Mouse (Mus musculus) frontal cortex, adult 2 months (tissue): ENCODE measurements around the gene Zfp462. TPM values are rescaled to one million over a fixed set of nuclear protein-coding genes. Genes with fewer than 3 reads are reported as not detected.

Source experiments
- DNase-seq, 2 experiments: peaks; one replicate each; pipeline ENCODE4 v3.0.0; 2022; ENCODE audit warnings: low spot score in 1 of 2; ENCODE audit errors: extremely low spot score in 1 of 2
- polyA plus RNA-seq: library from polyadenylated mRNA; depleted of rRNA; stranded (reverse); fragments of >200 nt; gene quantifications from 2 replicates; pipeline ENCODE4 v1.2.3, GENCODE M21; 2012

Gene Zfp462
- polyA plus RNA-seq, 1 experiment: 23.0 TPM

- DNase-seq: peak in 1 of 2 experiments; percentile 47
These were observed 95.6 kb downstream of the Zfp462 start for GRCm38 (mm10) chr4:55040258-55040964.

DNA sequence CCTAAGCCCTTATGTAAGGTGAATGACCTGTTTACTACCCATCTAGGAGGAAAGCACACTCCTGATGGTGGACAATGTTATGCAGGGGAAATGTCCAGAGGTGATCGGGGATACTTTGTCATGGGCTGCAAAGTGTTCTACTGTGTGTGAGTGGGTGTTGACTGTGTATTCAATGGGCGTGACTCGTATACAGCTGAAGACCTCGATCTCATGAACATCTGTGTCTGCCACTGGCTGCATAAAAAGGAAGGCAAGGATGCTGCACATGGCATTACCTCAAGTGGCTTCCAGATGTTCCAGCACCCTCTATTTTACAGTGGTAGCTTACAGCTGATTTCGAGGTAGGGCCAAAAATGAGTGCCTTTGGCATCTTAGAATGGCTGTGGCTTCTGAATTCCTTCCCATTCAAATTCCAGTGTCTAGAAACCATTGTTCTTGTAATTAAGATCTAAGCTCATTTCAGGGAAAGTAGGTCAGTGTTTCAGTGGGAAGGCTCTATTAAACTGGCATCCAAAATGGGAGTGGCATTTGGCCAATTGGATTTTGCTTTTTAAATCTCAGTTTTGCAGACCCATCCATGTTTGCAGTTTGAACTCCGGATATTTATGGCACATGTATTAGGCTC is 96.4 kb downstream of the Zfp462 start:
- no peak for DNase-seq

GRCm38 (mm10) chr4:55042573-55042972 is 97.7 kb downstream of the Zfp462 start:
- DNase-seq: no peak

DNA sequence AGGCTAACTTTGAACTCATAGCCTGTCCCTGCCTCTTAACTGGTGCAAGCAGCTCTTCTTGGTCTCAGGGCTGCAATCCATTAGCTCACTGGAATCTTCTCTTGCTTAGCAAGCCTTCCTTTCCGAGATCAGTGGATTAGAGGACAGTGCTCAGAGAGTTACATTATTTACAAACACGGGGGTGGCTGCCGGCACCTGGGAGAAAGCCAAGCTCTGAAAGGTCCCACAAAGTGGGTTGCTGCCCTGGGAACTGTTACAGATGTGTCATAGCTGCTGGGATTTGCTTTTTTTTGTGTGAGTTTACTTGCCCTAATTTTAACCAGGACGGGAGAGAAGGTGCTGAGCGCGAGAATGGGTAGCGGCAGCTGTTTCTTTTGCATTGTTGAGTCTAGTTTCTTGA is 102.4 kb downstream of the Zfp462 start:
- DNase-seq: peak in 1 of 2 experiments; percentile 26

GRCm38 (mm10) chr4:55049938-55050610 is 105.2 kb downstream of the Zfp462 start:
- DNase-seq: peak in 1 of 2 experiments; percentile 53

DNA sequence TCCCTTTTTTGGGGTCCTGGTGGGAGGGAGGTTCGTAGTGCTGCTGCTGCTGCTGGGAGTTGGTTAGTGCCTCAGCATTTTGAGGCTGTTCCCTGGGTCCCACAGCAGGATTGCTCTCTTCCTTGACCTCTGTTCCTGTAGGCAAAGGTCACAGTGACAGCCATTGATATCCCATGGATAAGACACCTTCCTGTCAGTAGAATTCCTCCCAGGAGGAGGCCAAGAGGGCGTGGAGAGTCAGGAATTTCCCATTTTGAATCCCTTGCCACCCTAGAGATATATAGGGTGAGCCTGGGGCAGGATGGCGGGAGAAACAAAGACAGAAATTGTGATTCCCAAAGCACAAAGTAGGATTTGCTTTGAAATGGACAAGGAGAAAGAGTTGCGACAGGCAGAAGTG is 106.5 kb downstream of the Zfp462 start:
- DNase-seq: no peak

- DNase-seq: no peak
These were observed 107.8 kb downstream of the Zfp462 start for GRCm38 (mm10) chr4:55052686-55053085.

GRCm38 (mm10) chr4:55057666-55058455 is 113.0 kb downstream of the Zfp462 start:
- no peak for DNase-seq

DNA sequence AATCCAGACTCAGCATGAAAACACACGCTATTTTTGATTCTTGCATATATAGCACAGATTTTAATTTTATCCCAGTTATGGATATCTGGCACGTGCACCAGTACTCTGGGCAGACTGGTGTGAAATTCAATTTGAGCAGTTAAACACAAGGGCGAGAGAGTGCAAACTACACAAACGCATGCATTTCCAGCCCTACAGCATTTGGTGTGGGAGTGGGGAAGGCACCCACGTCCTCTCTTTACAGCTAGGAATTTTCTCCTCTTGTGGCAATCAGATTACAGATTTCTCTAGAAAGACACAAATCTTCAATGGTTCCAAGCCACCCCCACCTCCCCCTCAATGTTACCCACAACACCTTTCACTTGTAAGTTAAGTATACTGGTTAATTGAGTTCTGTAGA is 114.1 kb downstream of the Zfp462 start:
- peak in 1 of 2 experiments; percentile 33 for DNase-seq

GRCm38 (mm10) chr4:55066341-55067170 is 121.7 kb downstream of the Zfp462 start:
- DNase-seq: no peak

DNA sequence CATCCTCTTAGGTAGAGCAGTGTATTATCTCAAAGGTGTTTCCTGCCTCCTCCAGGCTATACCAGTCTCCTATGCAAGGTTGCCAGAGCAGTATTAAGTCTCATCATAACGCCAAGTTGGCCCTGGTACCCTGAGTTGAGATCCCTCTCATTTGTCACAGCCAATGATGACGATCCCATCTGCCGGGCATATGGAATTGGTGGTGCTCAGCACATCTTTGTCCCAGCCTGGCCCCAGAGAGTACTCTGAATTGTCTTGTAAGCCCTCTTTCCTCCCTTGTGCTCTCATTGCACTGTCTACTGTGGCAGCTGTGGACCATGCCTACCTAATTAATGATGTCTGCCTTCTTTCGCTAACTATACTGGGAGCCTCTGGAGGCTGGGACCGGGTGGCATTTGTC is 126.7 kb downstream of the Zfp462 start:
- DNase-seq: no peak

DNA sequence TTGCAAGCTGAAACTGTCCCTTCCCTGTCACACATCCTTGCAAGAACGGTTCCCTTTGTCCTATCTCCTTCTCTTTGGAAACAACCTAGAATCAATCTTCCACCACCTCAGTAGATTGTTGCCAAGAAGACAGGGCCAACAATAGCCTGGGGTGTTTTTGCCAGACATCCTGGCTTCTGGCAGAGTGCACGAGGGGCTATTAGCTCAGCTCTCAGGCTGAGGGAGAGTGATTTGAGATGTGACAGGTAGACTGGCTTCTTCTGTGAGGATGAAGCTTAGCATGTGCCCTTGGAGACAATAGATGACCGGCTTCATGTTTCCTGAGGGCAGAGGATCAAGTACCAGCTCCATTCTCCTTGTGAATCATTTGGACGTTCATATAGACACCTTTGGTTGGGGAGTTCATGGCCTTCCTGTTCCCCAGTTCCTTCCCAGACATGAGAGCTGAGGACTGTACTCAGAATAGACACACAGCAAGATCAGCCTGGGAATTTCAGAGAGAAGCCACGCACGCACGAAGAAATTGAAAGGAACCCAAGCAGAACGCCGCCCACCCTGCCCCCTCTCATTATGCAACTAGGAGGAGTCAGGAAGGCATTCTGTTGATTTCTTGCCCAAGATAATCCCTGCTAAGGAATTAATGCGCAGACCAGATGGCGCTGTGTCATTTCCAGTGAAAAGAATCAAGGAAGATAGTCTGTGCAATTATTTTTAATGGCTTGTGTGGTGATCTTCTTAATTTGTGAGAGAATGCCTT is 132.5 kb downstream of the Zfp462 start:
- DNase-seq: peak; percentile 53 to 79

DNA sequence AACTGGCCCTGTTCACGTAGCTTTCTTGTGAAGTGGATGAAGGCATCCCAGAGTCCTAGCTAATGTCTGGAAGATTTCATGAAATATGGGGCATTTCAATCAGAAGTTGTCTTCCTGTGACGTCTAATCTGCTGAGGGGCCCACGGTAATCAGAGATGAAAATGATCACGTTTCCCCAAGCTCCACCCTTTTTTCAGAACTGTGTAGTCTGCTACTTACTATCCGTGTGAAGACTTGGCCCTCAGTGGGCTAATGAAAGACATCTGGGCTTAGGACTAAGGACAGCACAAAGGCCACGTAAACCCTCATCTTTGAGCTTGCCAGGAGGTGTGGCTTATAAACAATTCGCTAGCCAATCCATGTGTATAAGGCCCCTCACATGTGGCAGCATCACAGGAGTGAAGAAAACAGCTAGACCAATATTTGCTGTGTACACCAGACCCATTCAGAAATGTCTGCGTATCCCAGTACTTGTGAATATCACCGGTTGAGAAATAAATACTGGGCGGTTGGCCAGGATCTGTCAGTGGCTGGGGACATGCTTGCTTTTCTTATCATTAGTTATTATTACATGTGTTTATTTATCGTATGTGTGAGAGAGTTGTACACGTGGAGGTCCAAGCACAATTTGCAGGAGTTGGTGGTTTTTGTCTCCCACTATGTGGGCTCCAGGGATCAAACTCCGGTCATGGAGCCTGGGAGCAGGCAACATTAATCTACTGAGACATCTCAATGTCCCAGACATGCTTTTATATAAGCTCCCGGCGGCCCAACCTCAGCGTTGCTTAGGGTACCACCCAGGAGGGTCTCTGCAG is 133.3 kb downstream of the Zfp462 start:
- no peak for DNase-seq

GRCm38 (mm10) chr4:55079056-55079455 is 134.2 kb downstream of the Zfp462 start:
- DNase-seq: no peak

DNA sequence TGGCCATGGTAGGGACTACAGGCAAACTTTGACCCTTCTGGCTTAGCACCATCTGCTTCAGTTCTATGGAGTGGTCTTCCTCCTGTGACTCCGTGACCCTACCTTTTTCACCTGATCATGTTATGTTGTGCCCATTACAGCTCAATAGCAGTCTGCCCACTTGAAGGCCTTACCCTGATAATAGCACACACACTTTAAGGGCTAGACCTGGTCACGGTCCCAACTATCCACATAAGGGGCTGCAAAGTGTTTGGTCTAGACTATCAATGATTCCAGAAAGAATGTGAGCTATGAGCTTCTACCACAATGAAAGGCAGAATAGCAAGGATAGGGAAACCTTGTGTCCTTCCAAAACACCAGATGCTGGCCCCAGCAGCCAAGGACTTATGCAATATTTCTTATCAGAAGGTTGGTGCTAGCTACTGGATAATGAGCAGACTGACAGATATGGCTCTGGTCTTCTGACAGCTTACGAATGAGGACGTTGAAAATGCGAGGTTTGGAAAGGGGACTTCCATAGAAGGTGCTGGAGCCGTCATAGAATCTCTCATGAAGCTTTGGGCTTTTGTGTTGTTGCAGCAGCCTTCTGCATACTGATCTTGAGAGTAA is 139.3 kb downstream of the Zfp462 start:
- DNase-seq: no peak

DNA sequence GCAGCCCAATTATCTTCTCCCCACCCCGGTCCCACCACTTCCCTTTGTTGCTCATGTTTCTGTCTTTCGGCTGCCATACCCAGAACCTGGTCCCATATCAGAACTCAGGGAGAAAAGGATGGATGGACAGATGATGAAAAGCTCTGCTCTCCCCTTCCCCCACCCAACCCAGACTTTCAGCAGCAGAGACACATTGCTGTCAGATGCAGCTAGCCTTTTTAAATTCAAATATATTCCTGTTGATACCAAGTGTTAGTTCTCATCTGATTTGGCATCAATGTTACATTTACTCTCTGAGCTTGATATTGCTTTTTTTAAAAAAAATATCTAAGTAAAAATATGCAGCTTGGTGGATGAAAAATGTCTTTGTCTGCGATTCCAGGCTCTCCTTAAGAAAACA is 143.3 kb downstream of the Zfp462 start:
- DNase-seq: no peak

- DNase-seq: no peak
These were observed 144.1 kb downstream of the Zfp462 start for GRCm38 (mm10) chr4:55088922-55089321.

DNA sequence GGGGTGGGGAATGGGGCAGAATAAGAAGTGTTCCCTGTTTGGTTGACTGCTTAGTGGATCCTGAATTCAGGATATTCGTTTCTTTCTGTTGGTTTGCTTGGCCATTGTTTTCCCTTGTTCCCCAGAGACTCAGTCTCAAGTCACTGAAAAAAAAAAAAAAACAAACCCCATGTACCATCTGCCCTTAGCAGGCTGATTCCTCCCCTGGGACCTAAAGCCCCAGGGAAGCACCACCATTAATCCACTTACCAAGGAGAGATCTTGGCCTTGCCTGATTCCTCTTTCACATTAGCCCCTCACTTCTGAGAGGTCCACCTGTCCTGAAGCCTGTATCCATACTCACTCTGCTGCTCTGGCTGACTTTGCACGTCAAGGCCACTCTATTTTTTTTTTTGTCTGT is 152.3 kb downstream of the Zfp462 start:
- no peak for DNase-seq
